Mouse (Mus musculus) c-Kit-positive CD71-positive TER-119-positive erythroid progenitor cells, embryonic 14.5 days (primary cell): ENCODE data around the gene Sar1a.

Source experiments
- DNase-seq: peaks from one replicate; pipeline ENCODE4 v3.0.0-alpha.2; 2013; ENCODE audit warnings: low spot score

Sar1a gene

DNA sequence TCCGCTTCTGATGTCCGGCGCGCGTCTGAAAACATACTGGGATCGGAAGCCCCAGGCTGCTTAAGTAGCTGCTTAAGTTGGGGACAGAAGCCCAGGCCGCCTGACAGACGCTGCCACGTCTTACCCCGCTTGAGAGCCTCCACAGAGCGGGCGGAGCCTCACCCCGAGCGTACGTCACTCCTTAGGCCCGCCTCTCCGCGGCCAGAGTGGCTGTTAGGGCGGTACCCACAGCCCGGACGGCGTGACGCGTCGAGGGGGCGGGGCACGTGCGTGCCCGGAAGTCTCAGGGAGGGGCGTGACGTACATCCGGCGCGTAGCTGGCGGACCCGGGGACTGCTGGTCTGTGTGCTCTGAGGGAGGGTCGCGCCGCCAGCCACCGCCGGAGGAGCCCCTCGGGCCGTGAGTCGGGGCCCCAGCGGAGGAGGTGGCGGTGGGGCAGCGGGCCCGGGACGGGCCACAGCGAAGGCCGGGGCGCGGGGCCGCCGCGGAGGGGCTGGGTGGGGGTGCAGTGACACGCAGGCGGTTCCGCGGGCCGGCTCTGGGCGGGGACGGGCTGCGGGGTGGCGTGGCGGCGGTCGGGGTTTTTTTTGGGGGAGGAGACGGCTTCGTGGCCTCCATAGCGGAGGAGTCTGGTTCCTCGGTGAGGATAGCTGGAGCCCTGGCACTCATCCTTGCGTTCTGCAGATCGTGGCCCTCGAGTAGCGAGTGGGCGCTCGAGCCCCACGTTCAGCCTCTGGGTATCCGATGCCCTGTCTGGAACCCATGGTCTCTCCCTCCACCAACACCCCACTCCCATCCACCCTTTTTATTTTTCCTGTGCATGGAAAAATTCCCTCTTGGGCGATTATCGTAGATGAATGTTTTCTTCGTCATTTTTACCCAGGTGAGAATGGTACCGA, at the start of gene Sar1a:
Sar1a (plus strand) TSS at position 285 of the 899 bp plus-strand sequence.
- peak; percentile 95 for DNase-seq

DNA sequence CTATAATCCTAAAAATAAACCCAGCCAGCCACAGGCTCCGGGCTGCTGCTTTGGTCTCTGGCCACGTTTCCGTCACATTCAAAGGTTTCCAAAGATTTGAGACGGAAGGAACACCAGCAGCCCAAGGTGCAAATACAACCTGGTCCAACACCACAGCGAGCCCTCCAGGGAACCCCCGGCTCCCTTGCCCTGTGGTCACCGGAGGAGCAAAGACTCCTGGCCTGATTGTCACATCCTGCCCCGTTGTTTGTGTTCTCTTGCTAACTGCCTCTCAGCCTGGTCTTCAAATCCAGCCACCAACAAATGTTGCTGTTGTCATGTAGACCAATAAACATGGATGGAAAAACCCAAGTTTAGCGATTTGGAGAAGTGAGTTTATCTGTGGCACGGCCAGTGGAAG, 47.7 kb upstream of the Sar1a start:
- DNase-seq, result no peak

DNA sequence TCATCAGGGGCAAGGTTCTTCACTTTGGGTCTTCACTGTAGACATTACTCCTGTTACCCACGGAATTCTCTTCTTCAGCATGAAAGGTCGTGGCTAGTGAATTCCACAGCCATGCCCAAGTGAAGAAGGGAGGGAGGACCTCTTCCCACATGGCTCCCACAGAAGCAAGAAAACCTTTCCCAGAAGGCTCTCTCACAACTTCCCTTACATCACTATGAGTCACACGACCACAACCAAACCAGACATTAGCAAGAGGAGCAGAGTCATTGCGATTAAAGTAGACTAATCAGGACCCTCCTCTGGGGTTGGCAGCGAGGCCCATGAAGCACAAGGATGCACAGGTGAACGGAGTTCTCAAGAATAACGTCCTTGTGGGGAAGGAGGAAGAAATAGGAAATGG, 43.0 kb upstream of the Sar1a start:
- no peak for DNase-seq

DNA sequence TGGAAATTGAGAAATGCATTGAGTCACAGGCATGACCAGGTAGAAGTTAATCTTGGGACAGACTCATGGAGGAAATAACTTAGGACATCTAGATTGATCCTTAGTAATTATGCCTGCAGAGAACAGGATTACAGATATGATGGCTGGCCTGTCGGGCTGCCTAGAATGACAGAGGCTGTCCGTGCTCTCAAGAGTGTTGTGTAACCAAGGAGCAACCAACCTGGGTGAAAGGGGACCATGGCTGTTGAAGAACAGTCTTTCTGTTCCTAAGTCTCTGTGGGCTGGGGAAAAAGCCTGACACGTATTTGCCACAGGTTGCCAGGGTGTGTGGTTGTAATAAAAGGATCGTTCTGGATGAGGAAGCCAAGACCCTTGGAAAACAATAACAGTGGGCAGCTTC, 39.7 kb upstream of the Sar1a start:
- no peak for DNase-seq

DNA sequence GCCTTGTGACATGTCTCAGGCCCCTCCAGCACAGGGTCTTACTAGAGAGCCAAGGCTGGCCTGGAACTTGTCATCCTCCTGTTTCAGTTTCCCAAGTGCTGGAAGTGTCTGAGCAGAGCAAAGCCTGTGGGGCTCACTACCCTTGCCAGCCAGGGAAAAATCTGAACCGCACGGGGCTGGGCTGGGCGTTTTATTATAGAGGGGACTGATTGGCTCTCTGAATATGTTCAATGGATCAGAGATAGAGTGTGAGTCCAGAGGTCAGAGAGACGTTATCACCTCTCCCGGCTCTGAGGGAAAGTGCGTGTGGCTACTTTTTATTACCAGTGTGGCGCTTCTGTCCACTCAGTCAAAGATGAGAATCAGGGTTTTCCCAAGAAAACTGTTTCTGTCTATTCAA, 33.5 kb upstream of the Sar1a start:
- no peak for DNase-seq

DNA sequence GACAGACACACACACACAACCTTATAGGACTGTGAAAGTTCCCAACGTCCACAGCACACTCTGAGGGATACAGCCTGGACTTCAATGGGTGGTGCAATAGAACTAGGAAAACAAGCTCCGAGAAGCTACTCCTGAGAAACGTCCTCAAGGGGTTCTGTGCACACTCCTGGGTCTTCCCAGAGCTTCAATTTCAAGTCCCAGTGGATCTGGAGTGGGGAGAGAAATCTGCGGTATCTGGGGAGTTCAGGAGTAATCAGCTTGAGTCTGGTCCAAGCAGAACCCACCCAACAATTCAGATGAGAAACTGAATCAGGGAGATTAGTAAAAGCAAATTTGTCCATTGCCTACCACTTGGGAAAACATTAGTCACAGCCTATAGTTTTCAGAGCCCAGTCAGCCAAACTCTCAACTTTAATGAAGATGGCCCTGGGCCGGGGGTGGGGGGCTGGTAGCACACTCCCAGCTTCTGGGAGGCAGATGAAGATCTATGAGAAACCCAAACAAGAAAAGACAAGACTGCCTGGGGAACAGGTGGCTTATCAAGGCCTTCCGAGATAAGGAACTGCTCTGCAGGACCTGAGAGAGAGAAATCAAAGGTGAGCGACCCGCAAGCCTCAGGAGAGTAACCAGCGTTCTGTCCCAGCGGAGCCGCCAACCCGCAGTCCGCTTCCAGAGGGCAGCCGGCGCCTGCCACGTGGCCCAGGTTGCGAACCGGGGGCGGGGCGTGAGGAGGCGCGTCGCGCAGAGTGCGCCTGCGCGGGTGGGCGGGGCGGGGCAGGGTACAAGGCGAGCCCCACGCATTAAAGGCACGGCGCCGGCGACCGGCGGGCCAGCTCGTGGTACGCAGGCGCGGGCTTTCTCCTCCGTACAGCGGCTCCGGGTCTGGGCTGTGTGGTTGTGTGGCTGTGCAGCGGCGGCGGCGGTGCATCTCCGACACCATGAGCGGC, 32.0 kb upstream of the Sar1a start, which contains the start of gene Ppa1:
Ppa1 (plus strand) TSS at position 763 of the 947 bp plus-strand sequence.
- DNase-seq, result peak; percentile 82

DNA sequence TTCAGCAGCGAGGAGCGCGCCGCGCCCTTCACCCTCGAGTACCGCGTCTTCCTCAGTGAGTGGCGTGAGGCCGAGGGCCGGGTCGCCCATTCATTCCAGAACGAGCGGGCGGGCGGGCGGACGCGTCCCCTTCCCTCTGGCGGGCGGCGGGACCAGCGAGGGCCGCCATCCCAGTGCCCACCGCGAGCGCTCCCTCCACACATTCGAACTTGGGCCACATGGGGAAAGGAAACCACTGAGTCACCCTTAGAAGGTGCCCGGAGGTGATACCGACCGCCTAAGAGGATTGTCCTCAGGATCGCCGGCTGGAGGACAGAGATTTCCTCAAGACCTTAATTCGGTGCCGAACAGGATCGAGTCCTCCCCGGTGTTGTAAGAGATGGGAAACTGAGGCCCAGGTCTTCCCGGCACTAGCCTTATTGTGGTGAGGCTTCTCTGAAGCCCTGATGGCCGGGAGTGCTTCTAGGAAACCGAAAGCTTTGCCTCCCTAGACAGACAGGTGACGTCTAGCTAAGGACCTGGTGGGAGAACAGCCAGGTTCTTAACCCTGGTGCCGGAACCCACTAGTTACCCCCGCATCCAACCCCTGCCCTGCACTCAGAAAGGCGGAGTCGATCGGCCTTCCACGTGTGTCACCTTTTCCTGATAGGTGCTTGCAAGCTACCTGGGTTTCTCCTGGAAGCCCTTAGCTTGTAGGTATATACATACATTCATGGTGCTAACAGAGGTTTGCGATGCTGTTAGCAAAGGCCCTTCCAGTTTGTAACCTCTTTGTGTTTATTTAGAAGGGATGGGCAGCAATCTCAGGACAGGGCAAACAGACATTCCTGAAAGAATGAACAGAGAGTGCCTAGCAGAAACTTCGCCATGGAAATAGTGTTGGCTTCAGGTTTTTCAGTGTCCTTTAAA, 31.1 kb upstream of the Sar1a start:
- peak; percentile 69 for DNase-seq

DNA sequence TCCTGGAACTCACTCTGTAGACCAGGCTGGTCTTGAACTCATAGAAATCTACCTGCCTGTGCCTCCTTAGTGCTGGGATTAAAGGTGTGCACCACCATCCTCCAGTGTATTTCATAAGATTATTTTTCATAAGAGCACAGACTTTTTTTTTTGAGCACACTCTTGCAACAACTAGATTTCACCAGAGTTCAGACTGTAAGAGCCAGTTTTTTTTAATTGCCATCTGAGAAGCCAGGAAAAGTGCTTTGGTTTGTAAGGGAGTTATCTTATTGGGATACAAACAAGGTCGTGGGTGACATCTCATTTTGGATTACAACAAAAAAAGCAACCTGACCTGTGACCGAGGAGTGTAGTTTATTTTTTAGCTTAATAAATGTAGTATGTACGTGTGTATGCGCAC, 26.0 kb upstream of the Sar1a start:
- no peak for DNase-seq

DNA sequence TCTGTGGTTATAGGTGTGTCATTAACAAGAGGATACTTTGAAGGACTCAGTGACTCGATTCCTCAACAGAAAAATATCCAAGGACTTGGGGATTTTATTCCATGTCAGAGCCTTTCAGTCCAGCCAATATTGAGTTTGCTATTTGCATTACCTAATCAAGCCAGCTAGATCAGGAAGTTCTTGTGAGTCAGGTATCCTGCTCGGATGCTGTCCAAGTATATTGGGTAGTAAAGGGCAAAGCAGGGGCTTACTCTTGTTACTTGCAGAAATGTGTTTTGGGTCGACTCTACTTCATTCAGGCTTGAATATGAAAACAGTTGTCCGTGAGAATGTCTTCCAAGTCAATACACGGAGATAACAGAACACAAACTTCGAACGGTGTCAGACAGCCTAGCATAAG, 25.4 kb upstream of the Sar1a start:
- DNase-seq, result no peak

DNA sequence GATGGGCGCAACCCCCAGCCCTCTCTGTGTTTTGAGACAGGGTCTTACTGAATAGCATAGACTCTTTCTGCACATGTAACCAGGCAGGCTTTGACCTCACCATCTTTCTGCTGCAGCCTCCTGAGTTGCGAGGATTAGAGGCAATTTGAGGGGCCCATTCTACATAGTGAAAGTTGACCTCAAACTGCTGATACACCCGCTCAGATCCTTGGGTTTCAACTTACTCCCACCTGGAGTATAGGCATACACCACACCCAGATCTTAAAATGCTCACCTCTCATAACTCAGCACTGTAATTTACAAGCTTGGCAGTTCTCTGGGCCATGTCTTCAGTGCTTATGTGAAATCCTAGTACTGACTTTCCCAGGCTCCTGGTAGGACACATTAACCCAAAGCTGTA, 24.9 kb upstream of the Sar1a start:
- no peak for DNase-seq

DNA sequence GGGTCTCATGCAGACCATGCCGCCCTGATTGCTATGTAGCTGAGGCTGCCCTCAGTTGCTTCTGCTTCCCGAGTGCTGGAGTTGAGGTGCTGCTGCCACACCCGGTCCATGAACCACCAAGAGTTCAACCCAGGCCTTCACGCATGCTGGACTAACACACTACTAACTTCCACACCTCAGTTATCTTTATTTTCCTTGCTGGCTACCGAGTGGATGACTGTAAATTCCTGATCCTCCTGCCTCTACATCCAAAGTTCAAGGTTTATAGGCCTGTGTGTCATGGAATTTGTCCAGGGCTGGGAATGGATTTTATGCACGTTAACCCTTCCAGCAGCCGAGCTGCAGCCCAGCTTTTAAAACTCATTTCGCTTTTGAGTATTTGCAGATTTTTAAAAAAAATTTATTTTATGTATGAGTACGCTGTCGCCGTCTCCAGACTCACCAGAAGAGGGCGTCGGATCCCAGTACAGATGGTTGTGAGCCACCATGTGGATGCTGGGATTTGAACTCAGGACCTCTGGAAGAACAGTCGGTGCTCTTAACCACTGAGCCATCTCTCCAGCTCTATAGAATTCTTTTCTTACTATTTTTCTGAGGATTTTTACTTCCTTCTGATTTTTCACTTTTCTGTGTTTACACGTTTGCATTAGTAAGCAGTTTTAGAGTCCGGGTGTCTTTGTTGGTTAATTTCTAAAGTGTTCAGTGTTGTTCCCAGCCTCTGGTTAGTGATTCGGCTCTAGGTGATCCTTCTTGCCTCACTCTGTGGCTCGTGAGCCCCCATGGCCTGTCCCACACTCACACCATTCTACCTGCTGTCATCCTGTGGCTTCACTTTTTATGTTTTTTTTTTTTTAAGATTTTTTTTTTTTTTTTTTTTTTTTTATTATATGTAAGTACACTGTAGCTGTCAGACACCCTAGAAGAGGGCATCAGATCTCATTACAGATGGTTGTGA, 22.9 kb upstream of the Sar1a start:
- DNase-seq, result no peak

DNA sequence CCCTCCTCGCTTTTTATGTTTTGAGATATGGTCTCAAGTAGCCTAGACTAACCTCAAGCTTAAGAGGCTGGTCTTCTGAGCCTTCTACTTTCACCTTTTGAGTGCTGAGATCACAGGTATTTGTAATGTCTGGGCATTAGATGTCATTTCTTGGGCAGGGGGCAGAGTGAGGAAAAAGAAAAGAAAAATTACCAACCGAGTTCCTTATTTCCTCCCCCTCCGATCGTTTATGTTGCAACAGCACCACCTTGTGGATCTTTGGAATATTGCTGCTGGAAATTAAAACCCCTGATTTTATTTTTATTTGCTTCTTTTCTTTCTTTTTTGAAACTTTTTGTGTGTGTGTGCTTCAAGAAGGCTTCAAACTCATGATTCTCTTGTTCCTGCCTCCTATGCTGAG, 22.1 kb upstream of the Sar1a start:
- peak; percentile 51 for DNase-seq

DNA sequence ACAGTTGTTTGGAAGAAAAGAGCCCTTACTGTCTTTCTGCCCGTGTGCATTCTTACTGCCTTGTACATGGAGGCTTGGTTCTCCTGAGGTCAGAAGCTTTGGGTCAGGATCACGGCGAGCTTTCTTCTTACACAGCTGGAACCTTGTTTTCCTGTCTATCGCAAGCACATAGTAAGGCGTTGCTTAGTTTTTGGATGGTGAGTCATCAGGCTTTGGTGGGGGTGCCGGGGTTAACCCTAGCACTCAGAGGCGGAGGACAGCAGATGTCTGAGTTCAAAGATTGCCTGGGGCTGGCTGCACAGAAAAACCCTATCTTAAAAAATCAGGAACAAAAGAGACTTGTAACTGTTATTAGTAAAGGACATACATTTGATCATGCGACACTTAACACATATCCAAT, 18.2 kb upstream of the Sar1a start:
- no peak for DNase-seq

DNA sequence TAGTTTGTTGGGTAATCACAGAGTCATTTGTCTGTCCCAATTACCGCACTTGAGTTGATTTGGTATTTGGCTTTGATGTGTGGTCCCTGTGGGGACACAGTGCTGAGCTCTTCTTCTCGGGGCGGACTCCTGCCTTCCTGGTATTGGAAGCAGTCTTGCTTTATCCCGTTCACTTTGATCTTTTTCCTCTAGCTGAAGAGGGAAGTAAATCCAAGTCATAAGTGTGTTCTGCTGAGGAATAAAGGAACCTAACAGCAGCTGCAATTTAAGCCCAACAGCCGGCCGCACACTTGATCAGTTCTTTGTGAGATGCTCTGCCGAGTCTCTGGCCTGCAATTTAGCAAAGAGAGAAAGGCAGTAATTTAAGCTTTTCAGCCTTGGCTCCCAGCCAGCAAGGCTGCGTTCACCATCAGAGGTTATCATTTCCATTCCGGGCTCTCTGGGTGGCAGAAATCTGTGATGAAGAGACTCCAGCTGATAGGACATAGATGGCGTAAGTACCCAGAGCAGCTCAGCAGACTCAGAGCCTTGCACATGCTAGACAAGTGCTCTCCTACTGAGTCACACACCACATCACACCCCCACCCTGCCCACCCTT, 17.6 kb upstream of the Sar1a start:
- no peak for DNase-seq

DNA sequence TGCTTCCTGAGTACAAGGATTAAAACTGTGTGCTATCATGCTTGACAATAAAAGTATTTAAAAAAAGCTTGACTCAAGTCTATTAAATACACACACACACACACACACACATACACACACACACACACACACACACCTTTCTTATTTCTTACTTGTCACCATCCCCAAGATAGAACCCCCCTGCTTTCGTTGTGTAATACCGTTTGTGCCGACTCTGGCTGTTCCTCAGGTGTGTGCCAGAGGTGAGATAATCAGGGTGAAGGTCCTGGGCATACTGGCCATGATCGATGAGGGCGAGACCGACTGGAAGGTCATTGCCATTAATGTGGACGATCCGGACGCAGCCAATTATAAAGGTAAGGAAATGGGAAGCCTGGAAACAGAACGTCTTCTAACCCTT, 15.0 kb upstream of the Sar1a start:
- no peak for DNase-seq

DNA sequence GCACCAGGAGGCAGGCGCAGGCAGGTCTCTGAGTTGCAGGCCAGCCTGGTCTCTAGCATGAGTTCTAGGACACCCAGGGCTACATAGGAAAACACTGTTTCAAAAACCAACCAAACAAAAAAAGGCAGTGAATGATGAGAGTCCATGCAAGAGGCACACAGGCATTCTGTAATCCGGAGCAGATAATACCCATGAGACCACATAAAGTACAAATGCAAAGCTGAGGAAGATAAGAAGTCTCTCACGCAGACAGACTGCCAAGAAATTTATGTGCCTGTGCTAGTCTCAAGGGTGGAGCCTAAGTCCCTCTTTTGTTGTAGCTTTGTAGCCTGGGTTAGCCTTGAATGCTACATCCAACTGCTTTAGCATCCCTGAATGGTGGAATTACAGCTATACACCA, 14.4 kb upstream of the Sar1a start:
- no peak for DNase-seq

DNA sequence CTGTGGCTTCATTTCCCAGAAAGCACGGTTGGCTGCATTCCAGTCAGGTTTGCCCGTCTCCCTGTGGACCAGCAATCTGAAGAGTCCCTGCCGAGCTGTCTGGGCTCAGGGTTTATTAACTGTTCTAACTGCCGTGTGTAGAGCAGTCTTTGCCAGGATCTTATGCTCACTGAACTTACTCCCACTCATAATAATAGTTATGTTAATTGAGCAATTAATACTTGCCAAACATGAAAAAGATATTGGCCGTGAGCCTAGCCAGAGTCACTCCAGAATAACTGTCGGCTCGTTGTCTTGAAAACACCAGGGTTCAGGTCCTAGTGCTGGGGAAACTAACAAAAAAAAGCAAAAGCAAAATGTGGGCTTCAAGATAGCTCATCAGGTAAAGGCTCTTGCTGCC, 10.8 kb upstream of the Sar1a start:
- no peak for DNase-seq

DNA sequence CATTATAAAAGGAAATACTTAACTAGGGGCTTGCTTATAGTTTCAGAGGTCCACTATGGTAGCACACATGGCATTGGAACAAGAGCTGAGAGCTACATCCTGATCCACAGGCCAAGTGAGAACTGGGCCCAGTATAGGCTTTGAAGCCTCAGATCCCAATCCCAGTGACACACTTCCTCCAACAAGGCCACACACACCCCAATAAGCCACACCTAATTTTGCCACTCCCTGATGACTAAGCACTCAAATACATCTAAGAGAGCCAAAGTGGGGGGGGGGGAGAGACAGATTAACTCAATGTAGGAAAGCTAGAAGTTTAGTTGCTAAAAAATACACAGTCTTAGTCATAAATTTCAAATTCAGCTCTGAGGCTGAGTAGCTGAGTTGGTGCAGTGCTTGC, 10.2 kb upstream of the Sar1a start:
- peak; percentile 52 for DNase-seq

DNA sequence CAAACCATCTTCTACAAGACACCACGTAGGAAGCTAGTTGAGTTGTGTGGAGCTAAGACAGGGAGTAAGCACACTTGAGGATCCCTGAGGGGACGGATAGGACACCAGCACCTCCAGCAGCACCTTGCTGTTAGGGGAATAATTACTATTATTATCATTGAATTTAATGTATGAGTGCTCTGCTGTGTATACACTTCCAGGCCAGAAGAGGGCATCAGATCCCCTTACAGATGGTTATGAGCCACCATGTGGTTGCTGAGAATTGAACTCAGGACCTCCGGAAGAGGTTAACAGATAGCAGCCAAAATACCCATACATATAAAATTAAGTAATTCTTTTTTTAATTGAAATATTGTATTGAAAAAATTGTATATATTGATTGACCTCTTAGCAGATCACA, 9.3 kb upstream of the Sar1a start:
- DNase-seq, result no peak

DNA sequence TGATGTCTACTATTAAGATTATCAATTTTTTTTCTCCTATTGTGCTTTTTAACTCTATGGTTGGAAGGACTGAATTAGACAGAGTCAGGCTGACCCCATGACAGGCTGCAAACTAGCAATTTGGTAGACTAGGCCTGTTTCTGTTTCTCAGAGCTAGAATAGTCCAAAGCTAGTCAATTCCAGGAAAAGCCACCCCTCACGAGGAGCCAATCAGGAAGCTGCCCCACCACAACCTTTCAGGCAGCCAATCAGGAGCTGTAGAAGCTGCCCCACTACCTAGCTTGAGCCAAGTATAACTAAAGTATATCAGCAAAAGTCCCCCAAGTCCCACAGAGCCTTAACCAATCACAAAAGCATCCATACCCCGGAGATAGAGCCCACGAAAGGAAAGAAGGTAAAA, 4.2 kb upstream of the Sar1a start:
- peak; percentile 70 for DNase-seq
